Mouse (Mus musculus) myocyte (in vitro differentiated cells): ENCODE measurements around the gene Tmem175. TPM values are rescaled to one million over a fixed set of nuclear protein-coding genes. Genes with fewer than 3 reads are reported as not detected.

Source experiments
- H3K27me3 ChIP-seq: one replicate; pipeline ENCODE4 v1.6.1; 2011; ENCODE audit not compliant: control insufficient read depth, insufficient read depth, insufficient read length
- H3K36me3 ChIP-seq: one replicate; pipeline ENCODE4 v1.6.1; 2011; ENCODE audit not compliant: control insufficient read depth, insufficient read depth
- H3K4me2 ChIP-seq: one replicate; pipeline ENCODE4 v1.6.1; 2011; ENCODE audit warnings: low read depth, control low read depth
- H3K4me3 ChIP-seq: one replicate; pipeline ENCODE4 v1.5.1; 2011; ENCODE audit warnings: mild to moderate bottlenecking, control low read depth, moderate library complexity
- H3K79me2 ChIP-seq: one replicate; pipeline ENCODE4 v1.6.1; 2011; ENCODE audit not compliant: control insufficient read depth, insufficient read depth
- H3ac ChIP-seq: one replicate; pipeline ENCODE4 v1.6.1; 2011; ENCODE audit not compliant: control insufficient read depth, insufficient read length
- CEBPB ChIP-seq: IDR thresholded peaks from 2 replicates; pipeline ENCODE4 v1.6.1; 2011; ENCODE audit warnings: mild to moderate bottlenecking, moderate library complexity; ENCODE audit not compliant: poor library complexity, insufficient read depth, severe bottlenecking
- E2F4 ChIP-seq: IDR thresholded peaks from one replicate; pipeline ENCODE4 v1.6.1; 2011; ENCODE audit warnings: mild to moderate bottlenecking, control low read depth, moderate library complexity; ENCODE audit not compliant: insufficient read depth
- MAX ChIP-seq: IDR thresholded peaks from one replicate; pipeline ENCODE4 v1.6.1; 2011; ENCODE audit warnings: low read depth, mild to moderate bottlenecking, control low read depth
- MYOD1 ChIP-seq, 3 experiments: IDR thresholded peaks; one replicate each; pipeline ENCODE4 v1.6.1; 2011; ENCODE audit warnings: control low read depth in 2 of 3, low read depth in 2 of 3, mild to moderate bottlenecking in 2 of 3, moderate library complexity in 1 of 3; ENCODE audit not compliant: insufficient read length in 2 of 3, control insufficient read depth in 1 of 3
- MYOG ChIP-seq, 3 experiments: IDR thresholded peaks; one replicate each; pipeline ENCODE4 v1.6.1; 2011; ENCODE audit warnings: control low read depth in 2 of 3, low read depth in 2 of 3, mild to moderate bottlenecking in 2 of 3; ENCODE audit not compliant: insufficient read length in 2 of 3, control insufficient read depth in 1 of 3, insufficient read depth in 1 of 3
- POLR2A ChIP-seq: IDR thresholded peaks from one replicate; pipeline ENCODE4 v1.6.1; 2011; ENCODE audit warnings: low read depth, mild to moderate bottlenecking, control low read depth, moderate library complexity; ENCODE audit not compliant: insufficient read length
- POLR2AphosphoS2 ChIP-seq: IDR thresholded peaks from one replicate; pipeline ENCODE4 v1.6.1; 2011; ENCODE audit warnings: low read depth, control low read depth; ENCODE audit not compliant: insufficient read length
- REST ChIP-seq: IDR thresholded peaks from one replicate; pipeline ENCODE4 v1.6.1; 2011; ENCODE audit warnings: mild to moderate bottlenecking, control low read depth, moderate library complexity; ENCODE audit not compliant: insufficient read depth, insufficient read length
- SRF ChIP-seq: IDR thresholded peaks from one replicate; pipeline ENCODE4 v1.6.1; 2011; ENCODE audit warnings: low read depth; ENCODE audit not compliant: control insufficient read depth, insufficient read length
- TCF12 ChIP-seq: IDR thresholded peaks from one replicate; pipeline ENCODE4 v1.6.1; 2011; ENCODE audit warnings: mild to moderate bottlenecking, control low read depth; ENCODE audit not compliant: poor library complexity, insufficient read depth, severe bottlenecking
- TCF3 ChIP-seq: IDR thresholded peaks from one replicate; pipeline ENCODE4 v1.6.1; 2011; ENCODE audit warnings: low read depth, control low read depth; ENCODE audit not compliant: insufficient read length
- USF1 ChIP-seq: IDR thresholded peaks from one replicate; pipeline ENCODE4 v1.6.1; 2011; ENCODE audit warnings: low read depth, mild to moderate bottlenecking, control low read depth, moderate library complexity
- polyA plus RNA-seq: library from polyadenylated mRNA; unstranded; fragments of >200 nt; fragmentation: generic; extraction: Trizol; gene quantifications from one replicate; pipeline ENCODE4 v1.2.1, GENCODE M21; 2012; ENCODE audit warnings: missing spikeins

Tmem175 gene
- polyA plus RNA-seq, 1 experiment: 15.1 TPM

DNA sequence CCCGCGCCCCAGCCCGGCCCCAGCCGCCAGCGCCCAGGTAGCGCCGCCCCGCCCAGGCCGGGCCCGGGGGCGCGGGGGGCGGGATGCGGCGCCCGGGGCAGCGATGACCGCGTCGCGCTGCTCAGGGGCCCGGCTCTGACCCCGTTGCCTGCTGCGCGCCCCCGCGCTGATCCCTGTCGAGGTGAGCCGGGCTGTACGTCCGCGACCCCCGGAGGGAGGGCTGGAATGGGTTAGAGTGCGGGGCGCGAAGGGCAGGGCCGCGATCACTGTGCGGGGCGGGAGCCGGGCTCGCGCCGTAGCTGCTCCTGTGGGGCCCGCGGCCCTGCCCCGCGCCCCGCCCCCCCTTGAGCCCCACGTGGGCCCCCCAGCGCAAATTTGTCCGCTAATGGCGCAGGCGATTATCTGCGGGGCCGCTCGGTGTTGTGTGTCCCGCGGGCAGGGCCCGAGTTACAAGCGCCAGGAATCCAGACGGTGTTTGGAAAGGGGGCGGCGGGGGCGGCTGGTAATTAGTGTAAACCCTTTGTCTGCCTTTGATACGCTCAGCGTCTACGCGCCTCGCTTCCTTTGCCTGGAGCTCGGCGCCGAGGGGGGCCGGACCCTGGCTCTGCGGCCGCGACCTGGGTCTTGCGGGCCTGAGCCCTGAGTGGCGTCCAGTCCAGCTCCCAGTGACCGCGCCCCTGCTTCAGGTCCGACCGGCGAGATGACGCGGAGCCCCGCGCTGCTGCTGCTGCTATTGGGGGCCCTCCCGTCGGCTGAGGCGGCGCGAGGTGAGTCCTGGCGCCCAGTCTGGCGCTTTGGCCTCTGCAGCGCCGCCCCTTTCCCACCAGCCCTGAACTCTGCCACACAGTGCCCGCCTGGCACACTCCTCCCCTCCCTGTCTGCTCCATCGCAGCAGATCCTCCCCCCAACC is 65.0 kb downstream of the Tmem175 start:
- H3K4me3 ChIP-seq: peak overlapping the region; percentile 28
- no peaks in the 10 kb centered on the region for H3K27me3 ChIP-seq
- no peaks in the 10 kb centered on the region for H3K36me3 ChIP-seq
- peak overlapping the region; percentile 69 for H3K4me2 ChIP-seq
- no peak for TF ChIP-seq TCF3
- TF ChIP-seq E2F4: no peak
- TF ChIP-seq POLR2A: peak; percentile 60
- TF ChIP-seq MYOD1 (IDR thresholded peaks at IDR 0.05; ENCODE audit: control insufficient read depth in 1 of 3, insufficient read length in 2 of 3, low read depth in 2 of 3): peak in 1 of 3 experiments; percentile 17
- TF ChIP-seq TCF12: no peak
- no peak for TF ChIP-seq SRF
- no peak for TF ChIP-seq MAX
- no peak for TF ChIP-seq USF1
- TF ChIP-seq MYOG (IDR thresholded peaks at IDR 0.05; ENCODE audit: control insufficient read depth in 1 of 3, insufficient read depth in 1 of 3, insufficient read length in 2 of 3, low read depth in 2 of 3): no peak
- TF ChIP-seq REST: no peak
- no peak for TF ChIP-seq CEBPB
- TF ChIP-seq POLR2AphosphoS2: peak; percentile 37
- H3K79me2 ChIP-seq: no peaks in the 10 kb centered on the region
- H3ac ChIP-seq: peak overlapping the region; percentile 34

DNA sequence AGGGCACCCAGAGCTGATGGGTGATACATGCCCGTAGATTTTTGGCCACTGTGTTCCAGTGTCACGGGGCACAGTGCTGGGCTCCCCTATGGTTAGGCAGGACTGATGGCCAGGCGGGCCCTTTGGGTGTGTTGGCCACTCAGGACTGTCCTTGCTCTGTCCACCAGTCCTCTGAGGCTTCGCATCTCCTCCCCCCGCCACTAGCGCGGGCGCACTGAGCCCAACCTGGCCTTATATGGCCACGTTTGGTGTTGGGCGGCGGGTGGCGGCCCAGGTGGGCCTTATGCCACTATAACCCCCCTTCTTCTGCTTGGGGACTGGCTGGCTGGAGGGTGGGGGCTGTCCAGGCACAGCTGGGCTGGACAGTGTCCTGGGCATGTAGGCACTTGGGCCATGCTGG is 66.3 kb downstream of the Tmem175 start:
- Histone ChIP-seq H3K36me3 (no peaks in the 10 kb centered on the region), H3K79me2 (no peaks in the 10 kb centered on the region), H3K4me2 (no peak overlapping the region), H3ac (no peak overlapping the region), H3K27me3 (no peaks in the 10 kb centered on the region), H3K4me3 (peak overlapping the region; percentile 28)
- TF ChIP-seq CEBPB: no peak
- no peak for TF ChIP-seq TCF3
- no peak for TF ChIP-seq REST
- no peak for TF ChIP-seq POLR2A
- TF ChIP-seq MYOG (IDR thresholded peaks at IDR 0.05; ENCODE audit: control insufficient read depth in 1 of 3, insufficient read depth in 1 of 3, insufficient read length in 2 of 3, low read depth in 2 of 3): no peak
- no peak for TF ChIP-seq MAX
- TF ChIP-seq SRF: no peak
- TF ChIP-seq TCF12: no peak
- TF ChIP-seq MYOD1 (IDR thresholded peaks at IDR 0.05; ENCODE audit: control insufficient read depth in 1 of 3, insufficient read length in 2 of 3, low read depth in 2 of 3): no peak
- TF ChIP-seq E2F4: no peak
- no peak for TF ChIP-seq USF1
- no peak for TF ChIP-seq POLR2AphosphoS2

DNA sequence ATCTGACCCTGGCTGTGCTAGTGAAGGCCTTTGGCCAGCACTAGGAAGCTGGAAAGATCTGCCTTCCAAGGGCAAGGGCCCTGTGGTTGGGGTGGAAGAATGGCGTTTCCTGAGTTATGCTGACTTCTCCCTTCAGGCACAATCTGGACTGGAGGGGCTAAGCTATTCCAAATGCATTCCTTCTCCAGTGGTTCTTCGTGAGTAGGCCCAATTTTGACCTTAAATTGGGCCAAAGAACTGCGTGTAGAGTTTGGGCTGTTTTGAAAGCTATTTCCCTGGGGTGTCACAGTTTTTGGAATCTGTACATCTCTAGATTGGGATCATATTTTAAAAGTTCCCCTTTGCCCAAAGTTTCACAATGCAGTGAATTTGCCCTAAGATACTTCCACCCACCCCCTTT is 67.0 kb downstream of the Tmem175 start:
- no peaks in the 10 kb centered on the region for H3K36me3 ChIP-seq
- no peaks in the 10 kb centered on the region for H3K27me3 ChIP-seq
- TF ChIP-seq SRF: no peak
- TF ChIP-seq TCF12: no peak
- no peak for TF ChIP-seq E2F4
- no peak for TF ChIP-seq REST
- no peak for TF ChIP-seq TCF3
- TF ChIP-seq POLR2AphosphoS2: no peak
- TF ChIP-seq MYOD1 (IDR thresholded peaks at IDR 0.05; ENCODE audit: control insufficient read depth in 1 of 3, insufficient read length in 2 of 3, low read depth in 2 of 3): no peak
- no peak for TF ChIP-seq MYOG (IDR thresholded peaks at IDR 0.05; ENCODE audit: control insufficient read depth in 1 of 3, insufficient read depth in 1 of 3, insufficient read length in 2 of 3, low read depth in 2 of 3)
- TF ChIP-seq USF1: no peak
- TF ChIP-seq POLR2A: no peak
- TF ChIP-seq CEBPB: no peak
- no peak for TF ChIP-seq MAX
- no peak overlapping the region for H3K4me3 ChIP-seq
- peak overlapping the region; percentile 34 for H3K4me2 ChIP-seq
- no peak overlapping the region for H3ac ChIP-seq
- H3K79me2 ChIP-seq: no peaks in the 10 kb centered on the region

DNA sequence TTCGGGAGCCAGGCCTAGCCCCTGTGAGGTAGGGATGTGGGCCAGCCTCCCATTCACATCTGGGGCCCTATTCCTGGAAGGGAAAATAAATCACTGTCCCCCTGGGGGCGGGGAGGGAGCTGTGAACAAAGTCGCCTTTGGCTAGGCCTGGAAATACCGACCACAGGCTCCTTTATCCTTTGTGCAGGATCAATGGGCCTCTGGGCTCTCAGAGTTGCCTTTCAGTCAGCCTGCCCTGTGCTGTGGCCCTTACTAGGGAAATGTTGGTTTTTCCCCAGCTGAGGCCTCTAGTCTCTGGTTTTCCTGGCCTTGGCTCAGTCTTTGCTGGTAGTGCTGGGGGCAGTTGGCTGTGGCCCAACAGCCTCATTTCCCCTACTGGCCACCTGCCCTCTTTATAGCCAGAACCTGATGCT is 67.8 kb downstream of the Tmem175 start:
- Histone ChIP-seq H3ac (no peak overlapping the region), H3K36me3 (no peaks in the 10 kb centered on the region), H3K79me2 (no peaks in the 10 kb centered on the region), H3K27me3 (no peaks in the 10 kb centered on the region), H3K4me3 (no peak overlapping the region), H3K4me2 (peak overlapping the region; percentile 2)
- TF ChIP-seq TCF12 (no peak), POLR2AphosphoS2 (no peak), MAX (no peak), TCF3 (no peak), REST (no peak), SRF (no peak), MYOG (IDR thresholded peaks at IDR 0.05; ENCODE audit: control insufficient read depth in 1 of 3, insufficient read depth in 1 of 3, insufficient read length in 2 of 3, low read depth in 2 of 3) (no peak), USF1 (no peak), POLR2A (no peak), MYOD1 (IDR thresholded peaks at IDR 0.05; ENCODE audit: control insufficient read depth in 1 of 3, insufficient read length in 2 of 3, low read depth in 2 of 3) (no peak), CEBPB (no peak), E2F4 (no peak)

Other genes starting within 250 kb of the Tmem175 start
- 0.02 TPM for gene Pde6b, start 241.4 kb upstream of the Tmem175 start, polyA plus RNA-seq
- gene Atp5k, start 195.3 kb upstream of the Tmem175 start, polyA plus RNA-seq: 1,348 TPM
- 17.1 TPM for gene Mfsd7a, start 180.9 kb upstream of the Tmem175 start, polyA plus RNA-seq
- gene Pcgf3, start 168.5 kb upstream of the Tmem175 start, polyA plus RNA-seq: 19.7 TPM
- gene Cplx1, start 79.7 kb upstream of the Tmem175 start, polyA plus RNA-seq: not detected
- 46.1 TPM for gene Gak, start within 50 bp of the Tmem175 start, polyA plus RNA-seq
- 4.3 TPM for gene Idua, start 30.6 kb downstream of the Tmem175 start, polyA plus RNA-seq
- 4.3 TPM for gene Dgkq, start 39.9 kb downstream of the Tmem175 start, polyA plus RNA-seq
- gene Slc26a1, start 45.8 kb downstream of the Tmem175 start, polyA plus RNA-seq: 0.13 TPM
- gene Fgfrl1, start 62.6 kb downstream of the Tmem175 start, polyA plus RNA-seq: 93.3 TPM
- gene Rnf212, start 145.2 kb downstream of the Tmem175 start, polyA plus RNA-seq: not detected
- not detected for gene Tmed11, start 165.6 kb downstream of the Tmem175 start, polyA plus RNA-seq
- gene Vmn2r8, start 179.1 kb downstream of the Tmem175 start, polyA plus RNA-seq: not detected
- not detected for gene Vmn2r9, start 222.8 kb downstream of the Tmem175 start, polyA plus RNA-seq